Mouse (Mus musculus) kidney, adult 2 months (tissue): ENCODE results near the gene Gria1. TPM values are rescaled to one million over a fixed set of nuclear protein-coding genes. Genes with fewer than 3 reads are reported as not detected.

Experiments used
- DNase-seq: peaks from one replicate; pipeline ENCODE4 v3.0.0; 2021
- H3K27ac ChIP-seq: fragments of 200-500 bp; 2 replicates; pipeline ENCODE4 v1.5.1; 2012; ENCODE audit warnings: low read depth, low read length, control low read depth, inconsistent platforms; ENCODE audit not compliant: insufficient read depth
- H3K27me3 ChIP-seq: fragments of 200-500 bp; replicated peaks from 2 replicates; pipeline ENCODE4 v1.6.1; 2012; ENCODE audit warnings: mild to moderate bottlenecking, moderate library complexity, low read length, inconsistent platforms; ENCODE audit not compliant: control insufficient read depth, insufficient read depth
- H3K36me3 ChIP-seq: fragments of 200-500 bp; 2 replicates; pipeline ENCODE4 v1.6.1; 2012; ENCODE audit warnings: mild to moderate bottlenecking, moderate library complexity, low read length, inconsistent platforms; ENCODE audit not compliant: control insufficient read depth, insufficient read depth
- H3K4me1 ChIP-seq: fragments of 200-500 bp; 2 replicates; pipeline ENCODE4 v1.6.1; 2011; ENCODE audit warnings: low read length; ENCODE audit not compliant: control insufficient read depth, insufficient read depth
- H3K4me3 ChIP-seq: fragments of 200-500 bp; 2 replicates; pipeline ENCODE4 v1.5.1; 2011; ENCODE audit warnings: mild to moderate bottlenecking, low read depth, low read length, control low read depth; ENCODE audit not compliant: insufficient read depth
- CTCF ChIP-seq: fragments of 200-500 bp; conservative IDR thresholded peaks from 2 replicates; pipeline ENCODE4 v1.5.1; 2011; ENCODE audit warnings: low read depth, mild to moderate bottlenecking, control low read depth, low read length, moderate library complexity, mixed read lengths; ENCODE audit not compliant: insufficient read depth, insufficient read length
- POLR2A ChIP-seq: fragments of 200-500 bp; IDR thresholded peaks from one replicate; pipeline ENCODE4 v1.6.1; 2011; ENCODE audit warnings: low read depth, low read length, control low read depth
- WGBS: fragments of 180-500 bp; shearing (Covaris S2); methylation state at CpG from one replicate; pipeline ENCODE4 v1.1.7; 2018; 5-methylcytosine and 5-hydroxymethylcytosine counted together
- polyA plus RNA-seq: library from polyadenylated mRNA; depleted of rRNA; stranded (reverse); fragments of >200 nt; gene quantifications from 2 replicates; pipeline ENCODE4 v1.2.3, GENCODE M21; 2012

Gene Gria1
- polyA plus RNA-seq, 1 experiment = 0.17 TPM

- DNase-seq = no peak
- WGBS = 28% methylated on average over 10 of the region's 10 CpGs
Measured at GRCm38 (mm10) chr11:57278056-57278455, 266.9 kb downstream of the Gria1 start.

GRCm38 (mm10) chr11:57286119-57286518, 274.9 kb downstream of the Gria1 start:
- H3K27ac ChIP-seq = no peak overlapping the region
- TF ChIP-seq CTCF = no peak
- TF ChIP-seq POLR2A = no peak
- 79% methylated on average over 2 of the region's 2 CpGs for WGBS

More at GRCm38 (mm10) chr11:57278056-57278455, 266.9 kb downstream of the Gria1 start:
- no peak for TF ChIP-seq POLR2A
- no peaks in the 10 kb centered on the region for H3K4me1 ChIP-seq
- no peaks in the 10 kb centered on the region for H3K27me3 ChIP-seq
- no peaks in the 10 kb centered on the region for H3K36me3 ChIP-seq
- H3K4me3 ChIP-seq = no peak overlapping the region
- no peak overlapping the region for H3K27ac ChIP-seq

GRCm38 (mm10) chr11:57297376-57297775, 286.2 kb downstream of the Gria1 start:
- WGBS = 92% methylated on average over 8 of the region's 8 CpGs
- H3K27me3 ChIP-seq = no peaks in the 10 kb centered on the region; the same call in 1 of the 2 replicates
- H3K27ac ChIP-seq = no peak overlapping the region
- no peak for DNase-seq
- no peak for TF ChIP-seq CTCF
- TF ChIP-seq POLR2A = no peak
- no peak overlapping the region for H3K4me3 ChIP-seq
- no peaks in the 10 kb centered on the region for H3K36me3 ChIP-seq
- no peaks in the 10 kb centered on the region for H3K4me1 ChIP-seq

More at GRCm38 (mm10) chr11:57286119-57286518, 274.9 kb downstream of the Gria1 start:
- Histone ChIP-seq H3K4me3 (no peak overlapping the region), H3K27me3 (no peaks in the 10 kb centered on the region; the same call in 1 of the 2 replicates), H3K36me3 (no peaks in the 10 kb centered on the region), H3K4me1 (no peaks in the 10 kb centered on the region)
- no peak for DNase-seq

GRCm38 (mm10) chr11:57298263-57298662, 287.1 kb downstream of the Gria1 start:
- WGBS = 47% methylated on average over 2 of the region's 2 CpGs
- Histone ChIP-seq H3K4me1 (no peaks in the 10 kb centered on the region), H3K27ac (no peak overlapping the region), H3K27me3 (no peaks in the 10 kb centered on the region; the same call in 1 of the 2 replicates), H3K36me3 (no peaks in the 10 kb centered on the region), H3K4me3 (no peak overlapping the region)
- TF ChIP-seq POLR2A = no peak
- TF ChIP-seq CTCF = no peak
- no peak for DNase-seq

GRCm38 (mm10) chr11:57298665-57299064, 287.5 kb downstream of the Gria1 start:
- no peak overlapping the region for H3K4me3 ChIP-seq
- H3K27ac ChIP-seq = no peak overlapping the region
- H3K27me3 ChIP-seq = no peaks in the 10 kb centered on the region; the same call in 1 of the 2 replicates
- H3K36me3 ChIP-seq = no peaks in the 10 kb centered on the region
- DNase-seq = no peak
- TF ChIP-seq POLR2A (no peak), CTCF (no peak)
- no peaks in the 10 kb centered on the region for H3K4me1 ChIP-seq

- DNase-seq = no peak
- H3K27ac ChIP-seq = no peak overlapping the region
- no peaks in the 10 kb centered on the region for H3K4me1 ChIP-seq
- H3K4me3 ChIP-seq = no peak overlapping the region
- WGBS = 96% methylated on average over 1 of the region's 1 CpGs
- H3K36me3 ChIP-seq = no peaks in the 10 kb centered on the region
- no peaks in the 10 kb centered on the region; the same call in 1 of the 2 replicates for H3K27me3 ChIP-seq
- TF ChIP-seq POLR2A (no peak), CTCF (no peak)
Measured at GRCm38 (mm10) chr11:57303602-57304001, 292.4 kb downstream of the Gria1 start.

GRCm38 (mm10) chr11:57306116-57306515, 294.9 kb downstream of the Gria1 start:
- 54% methylated on average over 2 of the region's 2 CpGs for WGBS
- peak; percentile 53 for DNase-seq

More at GRCm38 (mm10) chr11:57306116-57306515, 294.9 kb downstream of the Gria1 start:
- Histone ChIP-seq H3K27ac (no peak overlapping the region), H3K27me3 (no peaks in the 10 kb centered on the region), H3K4me3 (no peak overlapping the region), H3K36me3 (no peaks in the 10 kb centered on the region), H3K4me1 (no peaks in the 10 kb centered on the region)
- TF ChIP-seq POLR2A = no peak
- no peak for TF ChIP-seq CTCF
